Comparison of ENCODE assay signal across 16 mouse cellular contexts in the genomic region with DNA sequence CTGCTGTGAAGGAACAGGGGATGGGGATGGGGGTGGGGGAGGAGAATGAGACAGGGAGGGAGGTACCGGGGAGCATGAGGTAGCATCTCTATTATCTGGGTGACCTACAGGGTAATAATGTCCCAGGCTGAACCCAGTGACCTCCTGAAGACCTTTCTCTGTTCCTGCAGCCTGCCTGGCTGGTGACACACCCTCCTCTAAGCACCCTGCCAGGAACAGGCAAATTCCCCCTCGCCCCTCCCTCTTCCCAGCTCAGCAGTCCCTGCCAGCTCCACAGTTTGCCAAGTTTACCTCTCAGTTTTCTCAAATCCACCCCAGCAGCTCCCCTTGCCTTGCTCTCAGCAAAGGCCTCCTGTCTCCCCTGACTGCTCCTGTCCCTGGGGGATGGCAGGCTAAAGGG. TPM values are rescaled to one million over a fixed set of nuclear protein-coding genes. Genes with fewer than 3 reads are reported as not detected.
DNase-seq lines count a peak whose midpoint lies in the region; ATAC-seq and TF ChIP-seq lines count a peak whose summit lies in the region.
"Had no signal": no experiment of that assay in that cellular context is flagged by ENCODE, and none has a peak within 500 bp of the region (broad histone marks: within the 10 kb centered on the region; RNA-seq: fewer than 3 reads in every experiment).

No protein-coding gene starts in this region.

- no peak for ATAC-seq in midbrain, embryonic 11.5 days (ENCODE audit: low FRiP score)
- ATAC-seq in embryonic facial prominence, embryonic 14.5 days (ENCODE audit: low read depth) = no peak
- no peak for ATAC-seq in monocyte, adult 5-6 weeks (replicated peaks; ENCODE audit: insufficient number of reproducible peaks, low FRiP score, low TSS enrichment, poor library complexity, severe bottlenecking)

- DNase-seq in gastrocnemius, adult 2 months = peak; percentile 78
- no peak for DNase-seq in gastrocnemius, postnatal 10 days
- no peak for DNase-seq in midbrain, embryonic 11.5 days (ENCODE audit: low spot score, missing footprints)
- DNase-seq in midbrain, embryonic 10.5 days (ENCODE audit: low spot score) = no peak
- DNase-seq in embryonic facial prominence, embryonic 14.5 days (ENCODE audit: low spot score) = peak; percentile 68
- DNase-seq in lung, postnatal 4 days = peak; percentile 33 to 54
- no peak for DNase-seq in thymus, postnatal 0 days (ENCODE audit: low spot score)
- DNase-seq: cerebellum, adult 18-20 months; right cerebral cortex, postnatal 14 days had no signal

- H3K9ac ChIP-seq in midbrain, embryonic 11.5 days (ENCODE audit: low read length) = peak overlapping the region; percentile 28; the same call in 1 of the 2 replicates
- H3K9ac ChIP-seq in embryonic facial prominence, embryonic 14.5 days (ENCODE audit: low read depth, low read length) = no peak overlapping the region
- H3K9ac ChIP-seq: embryonic facial prominence, embryonic 15.5 days; hindbrain, embryonic 15.5 days; limb, embryonic 12.5 days had no signal

- no peaks in the 10 kb centered on the region for H3K36me3 ChIP-seq in midbrain, embryonic 11.5 days (ENCODE audit: control insufficient read depth, insufficient read depth, low read length)
- no peaks in the 10 kb centered on the region for H3K36me3 ChIP-seq in midbrain, embryonic 10.5 days
- no peaks in the 10 kb centered on the region for H3K36me3 ChIP-seq in embryonic facial prominence, embryonic 14.5 days (ENCODE audit: control insufficient read depth, insufficient read depth, low read length)
- H3K36me3 ChIP-seq: embryonic facial prominence, embryonic 15.5 days; hindbrain, embryonic 15.5 days; limb, embryonic 12.5 days had no signal

- 5% methylated on average over 2 of the region's 2 CpGs for WGBS in midbrain, embryonic 11.5 days
- WGBS in midbrain, embryonic 10.5 days = 18% methylated on average over 2 of the region's 2 CpGs
- WGBS in embryonic facial prominence, embryonic 14.5 days = 18% methylated on average over 2 of the region's 2 CpGs

- H3K4me2 ChIP-seq in midbrain, embryonic 11.5 days = no peak overlapping the region
- no peak overlapping the region for H3K4me2 ChIP-seq in embryonic facial prominence, embryonic 14.5 days (ENCODE audit: low read depth, low read length)
- H3K4me2 ChIP-seq: embryonic facial prominence, embryonic 15.5 days; hindbrain, embryonic 15.5 days had no signal

- TF ChIP-seq CTCF in gastrocnemius, adult 2 months (IDR thresholded peaks at IDR 0.05) = no peak

- intact Hi-C loops in gastrocnemius, adult 2 months (cut with DNase I) = loop anchor here (2.0 to 5.0 kb wide), 2 partner anchors 148 to 176 kb away; no protein-coding TSS in a partner anchor

- H3K27ac ChIP-seq in gastrocnemius, adult 2 months = no peak overlapping the region
- H3K27ac ChIP-seq in midbrain, embryonic 11.5 days (ENCODE audit: low read depth, low read length) = no peak overlapping the region
- no peak overlapping the region; the same call in 1 of the 2 replicates for H3K27ac ChIP-seq in midbrain, embryonic 10.5 days (replicated peaks)
- H3K27ac ChIP-seq in embryonic facial prominence, embryonic 14.5 days (replicated peaks; ENCODE audit: low read depth, low read length) = no peak overlapping the region
- H3K27ac ChIP-seq: embryonic facial prominence, embryonic 15.5 days; hindbrain, embryonic 15.5 days; limb, embryonic 12.5 days; macrophage had no signal

- no peaks in the 10 kb centered on the region for H3K9me3 ChIP-seq in midbrain, embryonic 11.5 days (ENCODE audit: control insufficient read depth, low read length)
- H3K9me3 ChIP-seq in midbrain, embryonic 10.5 days (replicated peaks) = no peaks in the 10 kb centered on the region
- no peaks in the 10 kb centered on the region for H3K9me3 ChIP-seq in embryonic facial prominence, embryonic 14.5 days (ENCODE audit: control insufficient read depth, low read length)
- H3K9me3 ChIP-seq: embryonic facial prominence, embryonic 15.5 days; hindbrain, embryonic 15.5 days; limb, embryonic 12.5 days had no signal

- peaks cover 20% of the 10 kb centered on the region for H3K4me1 ChIP-seq in midbrain, embryonic 11.5 days (ENCODE audit: control insufficient read depth, insufficient read depth, low read length)
- H3K4me1 ChIP-seq in midbrain, embryonic 10.5 days = peaks cover 49% of the 10 kb centered on the region
- H3K4me1 ChIP-seq in embryonic facial prominence, embryonic 14.5 days (ENCODE audit: control insufficient read depth, insufficient read depth, low read length) = no peaks in the 10 kb centered on the region

- peaks cover 6% of the 10 kb centered on the region for H3K27me3 ChIP-seq in midbrain, embryonic 11.5 days (ENCODE audit: control insufficient read depth, insufficient read depth, low read length)
- H3K27me3 ChIP-seq in midbrain, embryonic 10.5 days (ENCODE audit: low read depth, poor library complexity, severe bottlenecking) = peaks cover 50% of the 10 kb centered on the region
- H3K27me3 ChIP-seq in embryonic facial prominence, embryonic 14.5 days (replicated peaks; ENCODE audit: control insufficient read depth, insufficient read depth, low read length) = no peaks in the 10 kb centered on the region; the same call in 1 of the 2 replicates
- H3K27me3 ChIP-seq: hindbrain, embryonic 15.5 days had no signal

- no peak overlapping the region for H3K4me3 ChIP-seq in gastrocnemius, adult 2 months
- H3K4me3 ChIP-seq in midbrain, embryonic 11.5 days (ENCODE audit: low read depth, low read length) = no peak overlapping the region
- no peak overlapping the region for H3K4me3 ChIP-seq in midbrain, embryonic 10.5 days
- H3K4me3 ChIP-seq in embryonic facial prominence, embryonic 14.5 days (ENCODE audit: low read depth, low read length) = no peak overlapping the region
- H3K4me3 ChIP-seq: embryonic facial prominence, embryonic 15.5 days; hindbrain, embryonic 15.5 days; limb, embryonic 12.5 days had no signal

RNA-seq across cellular contexts. Expression of a gene that starts 19.3 kb away (rescaled TPM):
- total RNA-seq in gastrocnemius, adult 2 months (2021) = 1 to 10 TPM; 3.0 to 4.1 TPM
- total RNA-seq in gastrocnemius, postnatal 10 days (2021) = 1 to 10 TPM; 1.2 to 2.3 TPM
- polyA plus RNA-seq in midbrain, embryonic 11.5 days (2014; fragmentation: Nextera tagmentation; extraction: Ambion mirVana) = 0.14 and 0.19 TPM in 2 replicates
- 0.68 and 0.72 TPM in 2 replicates for polyA plus RNA-seq in midbrain, embryonic 10.5 days (2016; fragmentation: Nextera tagmentation; extraction: Ambion mirVana)
- polyA plus RNA-seq in embryonic facial prominence, embryonic 14.5 days (2014; fragmentation: Nextera tagmentation; extraction: Ambion mirVana) = 2.2 and 2.5 TPM in 2 replicates
- total RNA-seq in monocyte, adult 5-6 weeks (2017) = 0.43 to 2.9 TPM in 2 of 3 replicates, not detected in the other
- polyA plus RNA-seq in thymus, postnatal 0 days (2015; fragmentation: Nextera tagmentation; extraction: Ambion mirVana) = 1.7 and 1.9 TPM in 2 replicates

RNA-seq across cellular contexts. Expression of a gene that starts 32.5 kb away (rescaled TPM):
- not detected for total RNA-seq in gastrocnemius, adult 2 months (2021)
- total RNA-seq in gastrocnemius, postnatal 10 days (2021) = not detected
- 10.7 and 12.9 TPM in 2 replicates for polyA plus RNA-seq in midbrain, embryonic 11.5 days (2014; fragmentation: Nextera tagmentation; extraction: Ambion mirVana)
- 6.2 and 8.4 TPM in 2 replicates for polyA plus RNA-seq in midbrain, embryonic 10.5 days (2016; fragmentation: Nextera tagmentation; extraction: Ambion mirVana)
- 0.46 and 2.0 TPM in 2 replicates for polyA plus RNA-seq in embryonic facial prominence, embryonic 14.5 days (2014; fragmentation: Nextera tagmentation; extraction: Ambion mirVana)
- 1.8 TPM in 1 of 3 replicates, not detected in the others for total RNA-seq in monocyte, adult 5-6 weeks (2017)
- polyA plus RNA-seq in thymus, postnatal 0 days (2015; fragmentation: Nextera tagmentation; extraction: Ambion mirVana) = 0.23 TPM in 1 of 2 replicates, not detected in the other
- total RNA-seq: CH12.LX had no signal
- polyA plus RNA-seq: macrophage had no signal

RNA-seq across cellular contexts. Expression of a gene that starts 32.5 kb away (rescaled TPM):
- total RNA-seq in gastrocnemius, adult 2 months (2021) = not detected
- under 1 TPM in 1 of 2 experiments, not detected in 1; 0.05 TPM for total RNA-seq in gastrocnemius, postnatal 10 days (2021)
- 5.0 and 5.2 TPM in 2 replicates for polyA plus RNA-seq in midbrain, embryonic 11.5 days (2014; fragmentation: Nextera tagmentation; extraction: Ambion mirVana)
- polyA plus RNA-seq in midbrain, embryonic 10.5 days (2016; fragmentation: Nextera tagmentation; extraction: Ambion mirVana) = 2.3 and 4.0 TPM in 2 replicates
- polyA plus RNA-seq in embryonic facial prominence, embryonic 14.5 days (2014; fragmentation: Nextera tagmentation; extraction: Ambion mirVana) = 0.34 and 0.71 TPM in 2 replicates
- total RNA-seq in monocyte, adult 5-6 weeks (2017) = not detected in 3 replicates
- polyA plus RNA-seq in thymus, postnatal 0 days (2015; fragmentation: Nextera tagmentation; extraction: Ambion mirVana) = not detected in 2 replicates
- total RNA-seq: CH12.LX; gastrocnemius, adult 8-10 months had no signal
- polyA plus RNA-seq: macrophage had no signal

Comparison
In these comparisons a context has a peak if more than half of its experiments do, and no peak if none do; other contexts are left out.
1. DNase-seq: peak in gastrocnemius, adult 2 months (single experiment), embryonic facial prominence, embryonic 14.5 days (single experiment) and lung, postnatal 4 days (2 of 2); none in gastrocnemius, postnatal 10 days (single experiment), midbrain, embryonic 11.5 days (single experiment), midbrain, embryonic 10.5 days (single experiment) and thymus, postnatal 0 days (single experiment).